Mouse (Mus musculus) CH12.LX (cell line): Measurements from ENCODE around the gene Bpnt1.

Source experiments
- CHD2 ChIP-seq: IDR thresholded peaks from 2 replicates; pipeline ENCODE4 v1.6.1; 2011; ENCODE audit warnings: low read length, improper control_type of control experiment
- CTCF ChIP-seq, 2 experiments: IDR thresholded peaks in 1 of 2; conservative IDR thresholded peaks in 1 of 2; 2 replicates each; pipeline ENCODE4 v1.5.1; 2011 to 2012; ENCODE audit warnings: low read depth in 2 of 2, low read length in 2 of 2, improper control_type of control experiment in 1 of 2, inconsistent platforms in 1 of 2, mild to moderate bottlenecking in 1 of 2, moderate library complexity in 1 of 2
- EP300 ChIP-seq: IDR thresholded peaks from 2 replicates; pipeline ENCODE4 v1.6.1; 2011; ENCODE audit warnings: low read length, improper control_type of control experiment
- ETS1 ChIP-seq: conservative IDR thresholded peaks from 2 replicates; pipeline ENCODE4 v1.6.1; 2012; ENCODE audit warnings: low read depth, mild to moderate bottlenecking, inconsistent platforms, low read length, improper control_type of control experiment, moderate library complexity
- HCFC1 ChIP-seq: IDR thresholded peaks from 2 replicates; pipeline ENCODE4 v1.6.1; 2012; ENCODE audit warnings: low read depth, mild to moderate bottlenecking, inconsistent platforms, low read length, improper control_type of control experiment
- MAX ChIP-seq: IDR thresholded peaks from 2 replicates; pipeline ENCODE4 v1.6.1; 2011; ENCODE audit warnings: low read length, improper control_type of control experiment
- NELFE ChIP-seq: IDR thresholded peaks from 2 replicates; pipeline ENCODE4 v1.6.1; 2011; ENCODE audit warnings: low read depth, low read length, improper control_type of control experiment
- POLR2A ChIP-seq: IDR thresholded peaks from 2 replicates; pipeline ENCODE4 v1.6.1; 2011; ENCODE audit warnings: low read depth, mild to moderate bottlenecking, improper control_type of control experiment, low read length
- TBP ChIP-seq: conservative IDR thresholded peaks from 2 replicates; pipeline ENCODE4 v1.6.1; 2011; ENCODE audit warnings: low read depth, low read length, improper control_type of control experiment
- UBTF ChIP-seq: IDR thresholded peaks from 2 replicates; pipeline ENCODE4 v1.6.1; 2012; ENCODE audit warnings: low read depth, mild to moderate bottlenecking, inconsistent platforms, low read length, improper control_type of control experiment, moderate library complexity
- ZC3H11A ChIP-seq: IDR thresholded peaks from 2 replicates; pipeline ENCODE4 v1.6.1; 2012; ENCODE audit warnings: low read depth, mild to moderate bottlenecking, inconsistent platforms, low read length, improper control_type of control experiment

- TF ChIP-seq HCFC1 (no peak), POLR2A (no peak), EP300 (no peak), UBTF (no peak), NELFE (no peak), ZC3H11A (no peak), MAX (no peak), ETS1 (no peak), CTCF (conservative IDR thresholded peaks at IDR 0.05 in 1 of 2, IDR thresholded peaks at IDR 0.05 in 1 of 2; ENCODE audit: low read depth in 2 of 2, low read length in 2 of 2) (no peak), CHD2 (no peak), TBP (no peak)
Observed at GRCm38 (mm10) chr1:185369979-185370378, 38.0 kb downstream of the Bpnt1 start.
